In genomic region chr9:56160341-56161141, GRCm38 (mm10) we compare ENCODE assay signal across 7 mouse cellular contexts. TPM values are rescaled to one million over a fixed set of nuclear protein-coding genes. Genes with fewer than 3 reads are reported as not detected.
DNase-seq lines count a peak whose midpoint lies in the region; ATAC-seq and TF ChIP-seq lines count a peak whose summit lies in the region.

No protein-coding gene starts in this region.

- no peaks in the 10 kb centered on the region for H3K27me3 ChIP-seq in embryonic facial prominence, embryonic 10.5 days (replicated peaks; ENCODE audit: low read depth, poor library complexity, severe bottlenecking)
- H3K27me3 ChIP-seq in limb, embryonic 10.5 days (ENCODE audit: low read depth, poor library complexity, severe bottlenecking): no peaks in the 10 kb centered on the region; the same call in 1 of the 2 replicates
- no peaks in the 10 kb centered on the region; the same call in 1 of the 2 replicates for H3K27me3 ChIP-seq in midbrain, embryonic 12.5 days
- no peaks in the 10 kb centered on the region for H3K27me3 ChIP-seq in small intestine, adult 2 months (ENCODE audit: control insufficient read depth, insufficient read depth, low read length)

- H3K4me2 ChIP-seq in midbrain, embryonic 12.5 days (replicated peaks): peak overlapping the region; percentile 78

- peak; percentile 97 for ATAC-seq in midbrain, embryonic 12.5 days (ENCODE audit: low FRiP score, low read depth)

- peak; percentile 60 for TF ChIP-seq POLR2A in small intestine, adult 2 months (IDR thresholded peaks at IDR 0.05; ENCODE audit: low read depth, low read length)

- H3K9ac ChIP-seq in midbrain, embryonic 12.5 days (replicated peaks): peak overlapping the region; percentile 95

- DNase-seq in adrenal gland, postnatal 14 days: peak; percentile 93
- peak; percentile 95 for DNase-seq in embryonic facial prominence, embryonic 10.5 days (ENCODE audit: low spot score)
- peak; percentile 99 for DNase-seq in heart, adult 11 months
- DNase-seq in kidney, adult 11 months: peak; percentile 88
- DNase-seq in limb, embryonic 10.5 days (ENCODE audit: low spot score): peak; percentile 93

- 0 out of 2 replicates have a peak, but pooled peaks cover 5% of the 10 kb centered on the region for H3K36me3 ChIP-seq in embryonic facial prominence, embryonic 10.5 days (replicated peaks)
- no peaks in the 10 kb centered on the region for H3K36me3 ChIP-seq in limb, embryonic 10.5 days
- H3K36me3 ChIP-seq in midbrain, embryonic 12.5 days: no peaks in the 10 kb centered on the region
- H3K36me3 ChIP-seq in small intestine, adult 2 months (ENCODE audit: control insufficient read depth, insufficient read depth, low read length): no peaks in the 10 kb centered on the region

- H3K4me1 ChIP-seq in embryonic facial prominence, embryonic 10.5 days: peaks cover 34% of the 10 kb centered on the region
- H3K4me1 ChIP-seq in limb, embryonic 10.5 days: peaks cover 37% of the 10 kb centered on the region
- peaks cover 28% of the 10 kb centered on the region for H3K4me1 ChIP-seq in midbrain, embryonic 12.5 days
- peaks cover 7% of the 10 kb centered on the region for H3K4me1 ChIP-seq in small intestine, adult 2 months (ENCODE audit: control insufficient read depth, insufficient read depth, insufficient read length, low read length)

- peak overlapping the region; percentile 99 for H3K27ac ChIP-seq in embryonic facial prominence, embryonic 10.5 days (replicated peaks)
- peak overlapping the region; percentile 99 for H3K27ac ChIP-seq in limb, embryonic 10.5 days
- peak overlapping the region; percentile 97 for H3K27ac ChIP-seq in midbrain, embryonic 12.5 days (replicated peaks)
- peak overlapping the region; percentile 98 for H3K27ac ChIP-seq in small intestine, adult 2 months (ENCODE audit: insufficient read depth, low read depth, low read length)

- H3K4me3 ChIP-seq in embryonic facial prominence, embryonic 10.5 days: peak overlapping the region; percentile 98
- peak overlapping the region; percentile 98 for H3K4me3 ChIP-seq in limb, embryonic 10.5 days
- peak overlapping the region; percentile 97 for H3K4me3 ChIP-seq in midbrain, embryonic 12.5 days
- H3K4me3 ChIP-seq in small intestine, adult 2 months (ENCODE audit: low read depth, low read length): peak overlapping the region; percentile 92

- WGBS in embryonic facial prominence, embryonic 10.5 days: under 1% methylated on average over 82 of the region's 82 CpGs
- WGBS in limb, embryonic 10.5 days: under 1% methylated on average over 82 of the region's 82 CpGs
- WGBS in midbrain, embryonic 12.5 days: under 1% methylated on average over 82 of the region's 82 CpGs
- under 1% methylated on average over 81 of the region's 82 CpGs for WGBS in small intestine, adult 2 months

- TF ChIP-seq CTCF in small intestine, adult 2 months (IDR thresholded peaks at IDR 0.05; ENCODE audit: extremely low read depth, insufficient read length, insufficient replicate concordance, low read depth, low read length): no peak

- H3K9me3 ChIP-seq in embryonic facial prominence, embryonic 10.5 days: no peaks in the 10 kb centered on the region
- no peaks in the 10 kb centered on the region for H3K9me3 ChIP-seq in limb, embryonic 10.5 days (replicated peaks)
- H3K9me3 ChIP-seq in midbrain, embryonic 12.5 days: no peaks in the 10 kb centered on the region

RNA-seq across cellular contexts. Expression of gene Tspan3, which starts 4.7 kb away (rescaled TPM):
- total RNA-seq in adrenal gland, postnatal 14 days (2021): 121 and 122 TPM in 2 replicates
- polyA plus RNA-seq in embryonic facial prominence, embryonic 10.5 days (2016; fragmentation: Nextera tagmentation; extraction: Ambion mirVana): 474 and 482 TPM in 2 replicates
- polyA plus RNA-seq in limb, embryonic 10.5 days (2016; fragmentation: Nextera tagmentation; extraction: Ambion mirVana): 410 and 450 TPM in 2 replicates
- 513 and 534 TPM in 2 replicates for polyA plus RNA-seq in midbrain, embryonic 12.5 days (2016; fragmentation: Nextera tagmentation; extraction: Ambion mirVana)
- polyA plus RNA-seq in small intestine, adult 2 months (2012; rRNA removed): 213 and 397 TPM in 2 replicates

Comparison
In these comparisons a context has a peak if more than half of its experiments do, and no peak if none do; other contexts are left out.
1. Peak in every context shown above with its lines: DNase-seq, ATAC-seq, H3K4me3 ChIP-seq and H3K27ac ChIP-seq.